Mouse (Mus musculus): ENCODE results near the gene Rbm33. TPM values are rescaled to one million over a fixed set of nuclear protein-coding genes. Genes with fewer than 3 reads are reported as not detected.

Gene Rbm33
- polyA plus RNA-seq, 1 experiment from 2014 or later = 6.4 TPM

DNA sequence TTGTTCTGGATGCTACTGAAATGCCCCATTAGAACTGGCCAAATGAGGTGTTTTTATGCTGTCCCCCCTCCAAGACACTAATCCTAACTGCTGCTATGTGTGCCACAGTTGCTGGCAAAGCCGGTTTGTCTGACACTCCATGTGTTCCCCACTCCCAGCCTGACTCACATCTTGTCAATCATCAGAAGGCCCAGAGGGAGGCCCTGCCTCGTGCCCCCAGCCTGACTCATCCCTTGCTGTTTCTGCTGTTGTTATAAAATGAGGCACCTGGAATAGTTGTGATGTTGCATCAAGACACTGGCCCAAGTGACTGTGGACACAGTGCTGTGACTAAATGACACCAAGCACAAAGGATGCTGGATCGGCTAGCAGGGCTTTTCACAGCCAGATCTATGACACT lies 18.2 kb upstream of the Rbm33 start:
- Histone ChIP-seq H3K4me3 (replicated peaks) (no peak overlapping the region), H3K9ac (no peak overlapping the region), H3K9me3 (replicated peaks) (no peaks in the 10 kb centered on the region), H3K27me3 (no peaks in the 10 kb centered on the region), H3K27ac (replicated peaks) (no peak overlapping the region), H3K36me3 (replicated peaks) (no peaks in the 10 kb centered on the region), H3K4me1 (replicated peaks) (no peaks in the 10 kb centered on the region), H3K4me2 (no peak overlapping the region)
- 41% methylated on average over 3 of the region's 3 CpGs for WGBS (ENCODE audit: insufficient replicate concordance)
- ATAC-seq (ENCODE audit: insufficient read depth) = no peak

DNA sequence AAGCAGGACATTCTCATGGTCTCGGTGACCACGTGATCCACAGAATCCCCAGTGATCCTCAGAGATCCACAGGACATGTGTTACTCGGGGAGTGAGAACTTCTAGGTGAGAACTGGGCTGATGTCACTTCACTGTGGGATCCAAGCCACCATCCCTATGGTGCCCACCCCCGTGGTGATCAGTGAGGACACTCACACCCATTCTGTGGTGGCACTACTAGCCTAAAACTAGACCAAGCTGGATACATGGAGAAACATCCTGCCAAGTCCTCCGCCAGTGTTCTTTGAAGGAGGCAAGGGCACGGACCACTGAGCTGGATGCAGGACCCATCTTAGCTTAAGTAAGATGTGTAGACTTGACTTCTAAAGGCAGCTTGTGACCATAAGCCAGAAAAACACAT lies 17.6 kb upstream of the Rbm33 start:
- H3K9me3 ChIP-seq (replicated peaks) = no peaks in the 10 kb centered on the region
- no peaks in the 10 kb centered on the region for H3K4me1 ChIP-seq (replicated peaks)
- no peaks in the 10 kb centered on the region for H3K36me3 ChIP-seq (replicated peaks)
- H3K4me3 ChIP-seq (replicated peaks) = no peak overlapping the region
- no peak overlapping the region for H3K9ac ChIP-seq
- no peak overlapping the region for H3K27ac ChIP-seq (replicated peaks)
- no peak overlapping the region for H3K4me2 ChIP-seq
- H3K27me3 ChIP-seq = no peaks in the 10 kb centered on the region
- WGBS (ENCODE audit: insufficient replicate concordance) = 62% methylated on average over 6 of the region's 6 CpGs
- no peak for ATAC-seq (ENCODE audit: insufficient read depth)

DNA sequence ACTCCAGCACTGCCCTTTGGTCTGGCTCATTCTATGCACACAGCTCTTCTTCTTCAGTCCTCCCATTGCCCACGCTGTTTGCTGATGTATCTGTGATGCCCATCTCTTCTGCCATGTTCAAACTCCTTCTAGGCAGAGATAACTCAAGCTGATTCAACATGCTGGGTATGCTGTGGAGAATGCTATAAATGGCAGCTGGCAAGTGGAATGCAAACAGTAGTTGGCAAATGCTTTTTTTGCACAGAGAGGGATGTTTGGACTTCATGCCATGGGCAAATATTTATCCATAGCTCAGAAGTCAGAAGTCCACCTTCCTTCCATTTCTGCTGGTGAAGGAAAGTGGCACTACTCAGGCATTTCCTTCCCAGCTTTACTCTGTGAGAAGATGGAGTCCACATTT lies 14.2 kb upstream of the Rbm33 start:
- no peak overlapping the region for H3K4me2 ChIP-seq
- no peaks in the 10 kb centered on the region for H3K27me3 ChIP-seq
- no peak overlapping the region for H3K27ac ChIP-seq (replicated peaks)
- WGBS (ENCODE audit: insufficient replicate concordance) = 61% methylated on average over 1 of the region's 1 CpGs
- no peak for ATAC-seq (ENCODE audit: insufficient read depth)
- no peaks in the 10 kb centered on the region for H3K9me3 ChIP-seq (replicated peaks)
- H3K4me1 ChIP-seq (replicated peaks) = no peaks in the 10 kb centered on the region
- H3K4me3 ChIP-seq (replicated peaks) = no peak overlapping the region
- H3K9ac ChIP-seq = no peak overlapping the region
- no peaks in the 10 kb centered on the region for H3K36me3 ChIP-seq (replicated peaks)

DNA sequence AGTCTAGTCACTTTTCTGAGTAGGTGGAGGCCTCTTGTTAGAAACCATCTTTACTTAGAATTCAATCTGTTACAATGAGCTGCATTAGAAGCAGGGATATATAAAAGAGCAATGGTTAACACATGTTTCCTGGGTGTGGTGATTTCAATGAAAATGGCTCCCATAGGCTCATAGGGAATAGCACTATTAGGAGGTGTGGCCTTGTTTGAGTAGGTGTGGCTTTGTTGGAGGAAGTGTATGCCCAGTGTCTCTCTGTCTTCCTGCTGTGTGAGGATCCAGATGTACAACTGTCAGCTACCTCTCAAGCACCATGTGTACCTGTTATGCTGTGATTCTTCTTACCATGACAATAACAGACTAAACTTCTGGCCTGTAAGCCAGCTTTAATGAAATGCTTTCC lies 12.4 kb upstream of the Rbm33 start:
- no peaks in the 10 kb centered on the region for H3K9me3 ChIP-seq (replicated peaks)
- no peaks in the 10 kb centered on the region for H3K4me1 ChIP-seq (replicated peaks)
- H3K27ac ChIP-seq (replicated peaks) = no peak overlapping the region
- no peak overlapping the region for H3K9ac ChIP-seq
- H3K36me3 ChIP-seq (replicated peaks) = no peaks in the 10 kb centered on the region
- no peak overlapping the region for H3K4me3 ChIP-seq (replicated peaks)
- ATAC-seq (ENCODE audit: insufficient read depth) = no peak
- H3K27me3 ChIP-seq = no peaks in the 10 kb centered on the region
- H3K4me2 ChIP-seq = no peak overlapping the region

DNA sequence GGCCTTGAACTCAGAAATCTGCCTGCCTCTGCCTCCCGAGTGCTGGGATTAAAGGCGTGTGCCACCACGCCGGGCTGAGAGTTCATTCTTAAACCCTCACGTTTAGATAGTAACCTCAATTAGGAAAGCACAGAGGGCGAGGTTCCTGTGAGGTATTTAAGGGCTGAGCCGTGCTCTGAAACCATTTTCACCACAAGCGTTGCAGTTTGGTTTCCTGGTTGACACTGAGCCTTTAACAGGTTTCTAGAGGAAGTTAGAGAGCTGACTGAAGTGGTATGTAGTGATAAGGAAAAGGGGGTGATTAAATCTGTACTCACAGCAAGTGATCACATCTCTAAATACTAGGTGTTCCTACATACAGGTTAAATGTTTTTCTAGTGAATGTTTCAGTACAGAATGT lies 1.4 kb upstream of the Rbm33 start:
- Histone ChIP-seq H3K27me3 (no peaks in the 10 kb centered on the region), H3K9ac (no peak overlapping the region), H3K4me3 (replicated peaks) (no peak overlapping the region), H3K27ac (replicated peaks) (no peak overlapping the region), H3K4me1 (replicated peaks) (peaks cover 33% of the 10 kb centered on the region), H3K9me3 (replicated peaks) (no peaks in the 10 kb centered on the region), H3K4me2 (no peak overlapping the region; the same call in 1 of the 2 replicates), H3K36me3 (replicated peaks) (no peaks in the 10 kb centered on the region)
- no peak for ATAC-seq (ENCODE audit: insufficient read depth)
- 12% methylated on average over 8 of the region's 8 CpGs for WGBS (ENCODE audit: insufficient replicate concordance)

DNA sequence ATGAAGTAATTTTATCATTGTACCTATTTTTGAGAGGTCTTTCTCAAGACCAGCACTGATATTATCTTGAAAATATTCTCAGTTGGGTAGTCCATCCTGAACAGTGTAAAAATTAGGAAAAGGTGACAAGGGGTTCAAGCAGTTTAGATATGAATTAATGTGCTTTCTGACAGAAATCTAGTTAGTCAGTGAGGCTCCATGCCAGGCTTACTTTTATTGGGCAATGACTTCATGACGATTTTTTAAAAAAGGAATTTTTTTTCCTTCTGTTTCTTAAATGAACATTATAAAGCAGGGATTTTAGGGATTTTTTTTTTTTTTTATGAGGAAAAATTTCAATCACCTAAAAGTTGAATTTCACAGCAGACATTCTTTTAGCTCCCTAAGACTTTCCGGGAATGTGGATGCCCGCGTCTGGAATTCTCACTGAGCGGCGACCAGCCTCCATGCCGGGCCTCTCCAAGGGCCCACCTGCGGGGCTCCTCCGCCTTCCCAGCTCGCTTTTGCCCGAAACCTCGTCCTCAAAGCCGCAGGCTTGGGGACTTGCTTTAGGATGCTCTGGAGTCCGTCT lies 685 bp upstream of the Rbm33 start:
- Histone ChIP-seq H3K9ac (peak overlapping the region; percentile 98), H3K36me3 (replicated peaks) (0 out of 2 replicates have a peak, but pooled peaks cover 3% of the 10 kb centered on the region), H3K4me3 (replicated peaks) (peak overlapping the region; percentile 93), H3K27ac (replicated peaks) (peak overlapping the region; percentile 99), H3K4me1 (replicated peaks) (peaks cover 38% of the 10 kb centered on the region), H3K4me2 (peak overlapping the region; percentile 87), H3K9me3 (replicated peaks) (no peaks in the 10 kb centered on the region), H3K27me3 (no peaks in the 10 kb centered on the region)
- WGBS (ENCODE audit: insufficient replicate concordance) = under 1% methylated on average over 14 of the region's 14 CpGs
- peak; percentile 42 for ATAC-seq (ENCODE audit: insufficient read depth)

DNA sequence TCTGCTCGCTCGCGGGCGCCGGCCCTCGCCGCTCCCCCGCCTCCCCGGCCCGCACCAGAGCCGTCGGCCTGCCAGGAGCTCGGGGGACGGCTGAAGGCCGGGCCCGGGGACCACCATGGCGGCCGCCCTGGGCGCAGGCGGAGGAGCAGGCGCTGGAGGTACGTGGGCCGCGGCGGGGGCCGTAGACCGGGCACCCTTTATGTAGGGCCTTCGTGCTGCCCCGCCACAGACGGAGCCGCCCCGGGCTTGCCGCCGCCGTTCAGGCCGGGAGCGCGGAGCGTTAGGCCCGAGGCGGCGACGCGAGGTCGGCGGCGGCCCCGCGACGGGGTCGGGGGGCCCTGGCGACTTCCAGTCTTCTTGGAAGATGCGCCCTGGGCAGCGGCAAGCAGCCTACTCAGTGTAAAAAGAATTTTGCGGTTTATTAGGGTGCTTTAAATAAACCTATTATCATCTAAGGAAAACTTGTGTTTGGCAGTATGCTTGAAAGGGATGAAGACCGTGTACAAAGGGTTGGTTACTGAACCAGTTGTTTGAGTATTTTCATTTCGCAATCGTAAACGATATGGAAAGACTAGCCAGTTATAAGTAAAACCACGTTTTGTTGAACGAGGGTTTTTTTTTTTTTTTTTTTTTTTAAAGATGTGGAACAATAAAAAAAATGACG lies 464 bp downstream of the Rbm33 start:
- H3K4me3 ChIP-seq (replicated peaks) = peak overlapping the region; percentile 93

DNA sequence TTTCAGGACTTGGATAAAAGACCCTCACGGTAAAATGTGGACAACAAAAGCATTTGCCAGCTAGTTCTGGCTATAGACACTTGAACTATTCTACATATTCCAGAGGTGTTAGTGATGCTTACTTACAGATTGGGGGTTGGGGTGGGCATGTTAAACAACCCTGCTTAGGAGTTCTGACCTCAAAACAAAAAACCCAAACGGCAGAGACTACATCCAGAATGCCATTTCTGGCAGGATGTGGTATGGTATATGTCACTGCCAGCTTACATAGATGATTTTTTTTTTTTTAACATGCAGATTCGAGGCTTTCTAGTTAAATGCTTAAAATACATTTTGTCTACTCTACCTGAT lies 971 bp downstream of the Rbm33 start:
- H3K4me1 ChIP-seq (replicated peaks) = peaks cover 50% of the 10 kb centered on the region
- 5% methylated on average over 3 of the region's 3 CpGs for whole genome bisulfite sequencing (ENCODE audit: insufficient replicate concordance)
- no peaks in the 10 kb centered on the region for H3K9me3 ChIP-seq (replicated peaks)
- no peak for ATAC-seq (ENCODE audit: insufficient read depth)
- peak overlapping the region; percentile 98 for H3K9ac ChIP-seq
- H3K4me3 ChIP-seq (replicated peaks) = peak overlapping the region; percentile 93
- no peak overlapping the region for H3K27ac ChIP-seq (replicated peaks)
- no peaks in the 10 kb centered on the region for H3K27me3 ChIP-seq
- 0 out of 2 replicates have a peak, but pooled peaks cover 3% of the 10 kb centered on the region for H3K36me3 ChIP-seq (replicated peaks)
- H3K4me2 ChIP-seq = peak overlapping the region; percentile 87

More for the DNA sequence above, 464 bp downstream of the Rbm33 start:
- H3K27ac ChIP-seq (replicated peaks) = peak overlapping the region; percentile 99
- under 1% methylated on average over 62 of the region's 62 CpGs for WGBS (ENCODE audit: insufficient replicate concordance)
- no peaks in the 10 kb centered on the region for H3K9me3 ChIP-seq (replicated peaks)
- peak overlapping the region; percentile 87 for H3K4me2 ChIP-seq
- peak overlapping the region; percentile 98 for H3K9ac ChIP-seq
- no peaks in the 10 kb centered on the region for H3K27me3 ChIP-seq
- ATAC-seq (ENCODE audit: insufficient read depth) = peak; percentile 46
- H3K4me1 ChIP-seq (replicated peaks) = peaks cover 45% of the 10 kb centered on the region
- H3K36me3 ChIP-seq (replicated peaks) = 0 out of 2 replicates have a peak, but pooled peaks cover 3% of the 10 kb centered on the region

DNA sequence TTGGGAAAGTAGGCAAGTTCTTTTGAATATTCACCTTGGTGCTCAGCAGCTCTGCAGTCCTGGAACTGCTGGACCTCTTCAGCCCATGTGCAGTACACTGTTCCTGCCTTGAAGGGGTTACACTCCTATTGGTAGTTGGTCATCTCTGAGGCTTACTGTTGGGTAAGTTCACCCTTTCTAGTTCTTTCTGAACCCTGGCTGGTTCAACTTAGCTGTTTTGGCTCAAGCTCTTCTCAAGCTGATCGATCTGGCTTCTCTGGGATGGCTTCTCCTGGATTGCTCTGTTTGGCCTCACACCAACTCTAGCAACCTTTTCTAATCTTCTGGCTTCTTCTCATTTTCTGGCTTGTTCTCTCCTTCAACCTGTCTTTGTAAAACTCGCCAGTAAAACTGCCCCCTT lies 1.8 kb downstream of the Rbm33 start:
- WGBS (ENCODE audit: insufficient replicate concordance) = 52% methylated on average over 2 of the region's 2 CpGs
- Histone ChIP-seq H3K4me2 (peak overlapping the region; percentile 87), H3K27ac (replicated peaks) (peak overlapping the region; percentile 61; the same call in 1 of the 2 replicates), H3K36me3 (replicated peaks) (0 out of 2 replicates have a peak, but pooled peaks cover 3% of the 10 kb centered on the region), H3K27me3 (no peaks in the 10 kb centered on the region), H3K4me1 (replicated peaks) (peaks cover 54% of the 10 kb centered on the region), H3K9me3 (replicated peaks) (no peaks in the 10 kb centered on the region), H3K9ac (peak overlapping the region; percentile 98), H3K4me3 (replicated peaks) (peak overlapping the region; percentile 93)
- no peak for ATAC-seq (ENCODE audit: insufficient read depth)

DNA sequence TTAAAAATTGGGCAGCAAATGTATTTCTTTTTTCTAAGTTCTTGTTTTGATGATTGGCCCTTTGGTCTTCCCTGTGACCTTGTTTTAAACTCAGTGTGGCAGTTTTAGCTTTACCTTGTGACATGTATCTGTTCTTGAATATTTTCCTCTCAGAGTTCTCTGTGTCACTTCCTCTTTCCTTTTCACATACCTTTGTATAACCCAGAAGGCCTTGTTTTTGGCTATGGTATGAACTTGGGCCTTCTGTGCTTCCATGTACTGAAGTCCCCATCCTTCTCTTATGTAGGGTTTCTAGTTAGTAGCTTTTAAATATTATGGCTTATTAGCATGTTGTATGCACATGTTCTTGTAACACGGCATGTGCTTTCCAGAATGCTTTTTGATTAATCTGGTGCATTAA lies 4.8 kb downstream of the Rbm33 start:
- H3K27ac ChIP-seq (replicated peaks) = no peak overlapping the region
- H3K9ac ChIP-seq = no peak overlapping the region
- WGBS (ENCODE audit: insufficient replicate concordance) = 91% methylated on average over 1 of the region's 1 CpGs
- no peak for ATAC-seq (ENCODE audit: insufficient read depth)
- H3K4me3 ChIP-seq (replicated peaks) = no peak overlapping the region
- no peaks in the 10 kb centered on the region for H3K9me3 ChIP-seq (replicated peaks)
- H3K4me1 ChIP-seq (replicated peaks) = peaks cover 66% of the 10 kb centered on the region
- peaks cover 3% of the 10 kb centered on the region; the same call in 1 of the 2 replicates for H3K36me3 ChIP-seq (replicated peaks)
- H3K27me3 ChIP-seq = no peaks in the 10 kb centered on the region
- no peak overlapping the region for H3K4me2 ChIP-seq

DNA sequence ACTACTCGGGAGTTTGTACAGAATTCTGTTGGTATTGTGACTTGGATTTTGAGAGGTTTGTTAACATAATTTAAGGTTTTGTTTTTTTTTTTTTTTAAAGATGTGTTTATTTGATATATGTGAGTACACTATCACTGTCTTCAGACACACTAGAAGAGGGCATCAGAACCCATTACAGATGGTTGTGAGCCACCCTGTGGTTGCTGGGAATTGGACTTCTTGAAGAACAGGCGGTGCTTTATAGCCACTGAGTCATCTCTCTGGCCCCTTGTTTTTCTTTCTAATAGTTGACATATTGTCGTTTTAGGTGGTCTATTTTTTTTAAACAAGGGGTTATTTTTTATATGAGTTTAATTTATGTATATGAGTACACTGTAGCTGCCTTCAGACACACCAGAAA lies 5.3 kb downstream of the Rbm33 start:
- Histone ChIP-seq H3K4me1 (replicated peaks) (peaks cover 66% of the 10 kb centered on the region), H3K27me3 (no peaks in the 10 kb centered on the region), H3K4me2 (no peak overlapping the region), H3K27ac (replicated peaks) (no peak overlapping the region), H3K9me3 (replicated peaks) (no peaks in the 10 kb centered on the region), H3K4me3 (replicated peaks) (no peak overlapping the region), H3K36me3 (replicated peaks) (peaks cover 3% of the 10 kb centered on the region; the same call in 1 of the 2 replicates), H3K9ac (no peak overlapping the region)
- WGBS (ENCODE audit: insufficient replicate concordance) = 80% methylated on average over 3 of the region's 3 CpGs
- ATAC-seq (ENCODE audit: insufficient read depth) = no peak

DNA sequence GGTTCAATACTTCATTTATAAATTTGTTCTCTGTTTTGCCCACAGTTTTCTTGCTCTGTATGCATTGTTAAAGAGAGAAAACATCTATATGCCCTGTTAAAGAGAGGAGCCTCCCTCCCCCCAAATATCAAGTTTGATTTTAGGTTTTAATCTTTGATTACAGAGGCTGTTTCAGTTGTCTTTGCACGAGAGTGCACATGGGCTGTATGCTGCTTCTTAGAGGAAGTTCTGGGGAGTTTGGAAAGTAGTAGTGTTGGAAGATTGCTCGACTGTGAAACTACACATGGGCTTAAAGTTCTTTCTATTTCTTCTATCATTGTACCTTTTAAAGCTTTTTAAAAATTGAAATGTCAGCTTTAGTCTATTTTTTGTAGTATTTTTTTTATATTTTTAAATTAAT lies 6.9 kb downstream of the Rbm33 start:
- peaks cover 3% of the 10 kb centered on the region; the same call in 1 of the 2 replicates for H3K36me3 ChIP-seq (replicated peaks)
- H3K4me1 ChIP-seq (replicated peaks) = peaks cover 58% of the 10 kb centered on the region
- no peak for ATAC-seq (ENCODE audit: insufficient read depth)
- no peak overlapping the region for H3K27ac ChIP-seq (replicated peaks)
- H3K4me2 ChIP-seq = no peak overlapping the region
- no peaks in the 10 kb centered on the region for H3K9me3 ChIP-seq (replicated peaks)
- 32% methylated on average over 2 of the region's 2 CpGs for WGBS (ENCODE audit: insufficient replicate concordance)
- no peak overlapping the region for H3K4me3 ChIP-seq (replicated peaks)
- no peak overlapping the region for H3K9ac ChIP-seq
- H3K27me3 ChIP-seq = no peaks in the 10 kb centered on the region

All from liver, embryonic 15.5 days (tissue).